Mouse (Mus musculus) adrenal gland, postnatal 14 days (tissue): ENCODE data around the gene Nsg1. TPM values are rescaled to one million over a fixed set of nuclear protein-coding genes. Genes with fewer than 3 reads are reported as not detected.

Experiments used
- total RNA-seq: library from RNA; stranded (reverse); gene quantifications from 2 replicates; pipeline ENCODE4 v1.2.3, GENCODE M21; 2021

Nsg1 gene
- total RNA-seq, 1 experiment from 2014 or later: 61.9 TPM

Other genes with a start within 250 kb of the Nsg1 start
- 45.0 and 47.0 TPM in 2 replicates for gene Stx18, start 121.2 kb downstream of the Nsg1 start, total RNA-seq
- gene Zbtb49, start 60.5 kb upstream of the Nsg1 start, total RNA-seq: 9.4 and 10.3 TPM in 2 replicates
- 26.5 and 27.3 TPM in 2 replicates for gene Lyar, start 60.6 kb upstream of the Nsg1 start, total RNA-seq
- gene Tmem128, start 100.3 kb upstream of the Nsg1 start, total RNA-seq: 42.6 and 46.3 TPM in 2 replicates
- 39.1 and 52.7 TPM in 2 replicates for gene Otop1, start 116.1 kb upstream of the Nsg1 start, total RNA-seq
- gene Drd5, start 159.5 kb upstream of the Nsg1 start, total RNA-seq: not detected in 2 replicates